Mouse (Mus musculus) neural tube, embryonic 14.5 days (tissue): ENCODE data around the gene Rnase2b. TPM values are rescaled to one million over a fixed set of nuclear protein-coding genes. Genes with fewer than 3 reads are reported as not detected.

ENCODE experiments used
- ATAC-seq: fragments of 200-750 bp; cut with Nextera tagmentation; 2 replicates; pipeline ENCODE4 v1.8.0; 2017; ENCODE audit warnings: low read depth, mild to moderate bottlenecking, moderate TSS enrichment, moderate library complexity
- H3K27ac ChIP-seq: fragments of 300-500 bp; sonication (generic); 2 replicates; pipeline ENCODE4 v1.5.1; 2014; ENCODE audit warnings: low read depth, mild to moderate bottlenecking, control low read depth, low read length, moderate library complexity, mixed read lengths
- H3K27me3 ChIP-seq: fragments of 300-500 bp; sonication (generic); 2 replicates; pipeline ENCODE4 v1.6.1; 2014; ENCODE audit warnings: low read length; ENCODE audit not compliant: control insufficient read depth, insufficient read depth
- H3K36me3 ChIP-seq: fragments of 300-500 bp; sonication (generic); 2 replicates; pipeline ENCODE4 v1.6.1; 2014; ENCODE audit warnings: low read length, mixed read lengths; ENCODE audit not compliant: control insufficient read depth, insufficient read depth
- H3K4me1 ChIP-seq: fragments of 300-500 bp; sonication (generic); 2 replicates; pipeline ENCODE4 v1.6.1; 2014; ENCODE audit warnings: low read length; ENCODE audit not compliant: control insufficient read depth, insufficient read depth
- H3K4me2 ChIP-seq: fragments of 300-500 bp; sonication (generic); 2 replicates; pipeline ENCODE4 v1.6.1; 2014; ENCODE audit warnings: mild to moderate bottlenecking, low read depth, low read length, control low read depth
- H3K4me3 ChIP-seq: fragments of 300-500 bp; sonication (generic); 2 replicates; pipeline ENCODE4 v1.5.1; 2014; ENCODE audit warnings: low read depth, low read length, control low read depth, mixed read lengths
- H3K9ac ChIP-seq: fragments of 300-500 bp; sonication (generic); replicated peaks from 2 replicates; pipeline ENCODE4 v1.6.1; 2014; ENCODE audit warnings: low read depth, mild to moderate bottlenecking, control low read depth, low read length, mixed read lengths
- H3K9me3 ChIP-seq: fragments of 300-500 bp; sonication (generic); 2 replicates; pipeline ENCODE4 v1.6.1; 2016; ENCODE audit warnings: low read length; ENCODE audit not compliant: control insufficient read depth
- WGBS: fragments of 180-500 bp; shearing (Covaris S2); extraction: QIAGEN DNeasy Blood & Tissue Kit; methylation state at CpG from one replicate; pipeline ENCODE4 v1.1.7; 2014; 5-methylcytosine and 5-hydroxymethylcytosine counted together
- polyA plus RNA-seq: library from polyadenylated mRNA; unstranded; fragments of >200 nt; fragmentation: Nextera tagmentation; extraction: Ambion mirVana; gene quantifications from 2 replicates; pipeline ENCODE4 v1.2.1, GENCODE M21; 2014

The Rnase2b gene
- polyA plus RNA-seq, 1 experiment from 2014 or later: not detected

DNA sequence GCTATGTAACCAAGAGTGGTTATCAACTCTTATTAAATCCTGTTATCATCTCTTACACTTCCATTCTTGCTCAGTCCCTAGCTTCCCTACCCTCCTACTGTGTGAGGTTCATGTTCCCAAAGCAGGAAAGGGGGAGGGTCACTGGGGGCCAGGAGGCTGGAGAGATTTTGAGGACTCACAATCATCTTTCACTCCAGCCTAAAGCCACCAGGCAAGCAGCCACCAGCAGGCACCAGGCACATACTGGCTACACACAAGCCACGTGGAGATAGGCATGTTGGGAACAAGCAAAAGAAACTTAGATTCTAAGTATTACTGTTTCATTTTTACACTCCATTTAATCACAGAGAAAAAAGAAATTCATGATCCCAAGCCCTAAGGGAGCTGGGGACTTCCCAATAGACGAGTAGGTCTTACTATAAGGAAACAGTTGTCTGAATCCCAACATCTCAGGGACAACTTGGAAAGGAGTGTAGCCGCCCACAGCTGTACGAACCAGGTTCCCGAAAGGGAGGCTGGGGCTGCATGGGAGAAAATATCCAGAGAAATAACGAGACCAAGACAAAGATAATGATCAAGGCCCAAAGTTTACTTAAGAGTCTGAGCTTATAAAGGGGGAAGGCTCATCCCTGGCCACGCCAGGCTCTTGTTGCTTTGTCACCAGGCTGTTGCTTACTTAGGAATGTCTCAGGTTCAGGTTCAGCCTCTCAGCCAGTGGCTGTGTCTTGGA, 30.8 kb upstream of the Rnase2b start:
- WGBS: 83% methylated on average over 7 of the region's 7 CpGs

DNA sequence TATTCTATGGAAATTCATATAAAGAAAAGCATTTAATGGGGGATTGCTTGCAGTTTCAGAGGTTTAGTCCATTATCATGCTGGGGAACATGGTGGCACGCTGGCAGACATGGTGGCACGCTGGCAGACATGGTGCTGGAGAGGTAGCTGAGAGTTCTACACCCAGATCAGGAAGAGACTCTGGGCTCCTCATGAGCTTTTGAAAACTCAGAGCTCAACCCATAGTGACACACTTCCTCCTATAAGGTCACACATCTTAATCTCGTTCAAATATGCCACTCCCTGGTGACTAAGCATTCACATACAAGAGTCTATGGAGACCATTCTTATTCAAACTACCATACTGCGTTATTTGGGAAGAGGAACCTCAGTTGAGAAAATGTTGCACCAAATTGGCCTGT, 29.7 kb upstream of the Rnase2b start:
- 92% methylated on average over 4 of the region's 4 CpGs for WGBS
- no peak overlapping the region for H3K4me2 ChIP-seq
- H3K9me3 ChIP-seq: no peaks in the 10 kb centered on the region
- no peak overlapping the region for H3K4me3 ChIP-seq
- no peaks in the 10 kb centered on the region for H3K36me3 ChIP-seq
- no peak for ATAC-seq
- no peak overlapping the region for H3K9ac ChIP-seq
- H3K27me3 ChIP-seq: no peaks in the 10 kb centered on the region
- no peaks in the 10 kb centered on the region for H3K4me1 ChIP-seq
- H3K27ac ChIP-seq: no peak overlapping the region

More for the DNA sequence above, 30.8 kb upstream of the Rnase2b start:
- ATAC-seq: no peak
- no peaks in the 10 kb centered on the region for H3K36me3 ChIP-seq
- no peaks in the 10 kb centered on the region for H3K9me3 ChIP-seq
- H3K4me1 ChIP-seq: no peaks in the 10 kb centered on the region
- H3K9ac ChIP-seq: no peak overlapping the region
- H3K4me2 ChIP-seq: no peak overlapping the region
- H3K4me3 ChIP-seq: no peak overlapping the region
- no peak overlapping the region for H3K27ac ChIP-seq
- no peaks in the 10 kb centered on the region for H3K27me3 ChIP-seq

DNA sequence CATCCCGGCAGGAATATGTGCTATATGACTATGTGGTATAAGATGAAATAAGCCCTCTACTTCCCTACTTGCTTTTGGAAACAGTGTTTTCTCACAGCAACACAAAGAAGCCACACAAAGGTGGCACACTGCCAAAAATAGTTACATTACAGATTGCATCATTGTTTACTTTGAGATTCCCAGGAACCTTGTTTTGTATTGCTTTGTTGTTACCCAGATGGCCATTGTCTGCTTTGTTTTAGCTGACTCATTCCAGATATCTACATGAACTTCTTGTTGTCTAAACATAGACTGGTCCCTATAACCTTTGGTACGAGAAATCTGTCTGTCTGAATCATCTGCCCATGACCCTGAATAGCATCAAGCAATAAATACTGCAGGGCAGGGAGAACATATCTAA, 21.7 kb upstream of the Rnase2b start:
- no peak overlapping the region for H3K4me2 ChIP-seq
- no peak overlapping the region for H3K9ac ChIP-seq
- H3K9me3 ChIP-seq: no peaks in the 10 kb centered on the region
- no peaks in the 10 kb centered on the region for H3K27me3 ChIP-seq
- no peak overlapping the region for H3K27ac ChIP-seq
- ATAC-seq: no peak
- WGBS: 91% methylated on average over 2 of the region's 2 CpGs
- H3K4me3 ChIP-seq: no peak overlapping the region
- H3K36me3 ChIP-seq: no peaks in the 10 kb centered on the region
- no peaks in the 10 kb centered on the region for H3K4me1 ChIP-seq

DNA sequence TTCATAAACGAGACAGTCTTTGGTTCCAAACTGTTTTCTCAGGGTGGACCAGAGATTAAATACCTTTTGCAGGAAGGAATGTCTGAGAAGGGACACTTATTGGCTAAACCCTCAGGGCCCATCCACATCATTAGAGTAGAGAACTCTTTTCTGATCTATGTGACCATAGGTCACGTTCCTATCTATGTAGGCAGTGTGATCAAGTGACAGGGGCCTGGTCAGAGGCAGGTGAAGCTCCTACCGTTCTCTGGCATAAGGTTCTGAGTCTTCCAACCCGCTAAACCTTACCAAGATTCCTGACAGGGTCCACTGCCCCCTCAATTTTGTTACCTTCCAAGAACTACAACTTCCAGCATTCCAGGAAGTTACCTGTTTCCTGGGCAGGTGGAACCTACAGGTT, 19.9 kb upstream of the Rnase2b start:
- ATAC-seq: no peak
- H3K4me1 ChIP-seq: no peaks in the 10 kb centered on the region
- H3K4me3 ChIP-seq: no peak overlapping the region
- H3K27ac ChIP-seq: no peak overlapping the region
- no peaks in the 10 kb centered on the region for H3K36me3 ChIP-seq
- H3K27me3 ChIP-seq: no peaks in the 10 kb centered on the region
- H3K9me3 ChIP-seq: no peaks in the 10 kb centered on the region
- H3K9ac ChIP-seq: no peak overlapping the region
- 91% methylated on average over 4 of the region's 4 CpGs for WGBS
- no peak overlapping the region for H3K4me2 ChIP-seq

DNA sequence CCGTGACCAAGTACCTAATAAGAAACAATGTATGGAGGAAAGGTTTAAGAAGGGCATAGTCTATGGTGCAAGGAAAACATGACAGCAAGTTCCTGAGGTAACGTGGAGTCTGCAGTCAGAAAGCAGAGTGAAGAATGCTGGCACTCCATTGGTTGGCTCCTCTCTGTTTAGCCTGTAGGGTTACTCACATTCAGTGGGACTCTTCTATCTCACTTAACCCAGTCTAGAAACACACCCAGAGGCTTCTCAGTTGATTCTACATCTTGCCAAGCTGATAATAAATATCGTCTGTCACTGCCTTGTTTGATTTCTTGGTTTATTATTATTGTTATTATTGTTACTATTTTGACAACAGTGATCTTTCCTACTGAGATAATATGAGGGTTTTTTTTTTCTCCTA, 19.5 kb upstream of the Rnase2b start:
- H3K4me2 ChIP-seq: no peak overlapping the region
- no peak for ATAC-seq
- H3K4me1 ChIP-seq: no peaks in the 10 kb centered on the region
- no peaks in the 10 kb centered on the region for H3K36me3 ChIP-seq
- H3K9me3 ChIP-seq: no peaks in the 10 kb centered on the region
- H3K27ac ChIP-seq: no peak overlapping the region
- 90% methylated on average over 3 of the region's 3 CpGs for WGBS
- H3K9ac ChIP-seq: no peak overlapping the region
- H3K27me3 ChIP-seq: no peaks in the 10 kb centered on the region
- no peak overlapping the region for H3K4me3 ChIP-seq

DNA sequence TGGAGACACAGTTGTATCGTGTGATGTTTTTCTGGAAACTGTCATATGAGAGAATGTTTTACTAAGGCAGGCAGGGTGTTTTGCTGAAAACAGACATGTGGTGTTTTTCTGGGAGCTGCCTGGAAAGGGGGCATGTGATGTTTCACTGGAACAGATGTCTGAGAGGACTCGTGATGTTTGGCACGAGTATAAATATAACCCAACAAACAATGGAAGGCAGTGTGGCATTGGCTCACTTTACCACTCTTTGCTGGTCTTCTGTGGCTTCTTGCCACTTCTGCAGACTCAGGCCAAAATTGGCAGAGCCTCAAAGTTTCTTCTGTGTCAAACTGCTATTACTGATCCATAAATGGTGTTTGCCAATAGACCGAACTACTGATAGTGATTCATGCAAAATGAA, 18.8 kb upstream of the Rnase2b start:
- Histone ChIP-seq H3K27me3 (no peaks in the 10 kb centered on the region), H3K9ac (no peak overlapping the region), H3K4me2 (no peak overlapping the region), H3K36me3 (no peaks in the 10 kb centered on the region), H3K4me1 (no peaks in the 10 kb centered on the region), H3K9me3 (no peaks in the 10 kb centered on the region), H3K27ac (no peak overlapping the region), H3K4me3 (no peak overlapping the region)
- 72% methylated on average over 4 of the region's 4 CpGs for WGBS
- no peak for ATAC-seq

DNA sequence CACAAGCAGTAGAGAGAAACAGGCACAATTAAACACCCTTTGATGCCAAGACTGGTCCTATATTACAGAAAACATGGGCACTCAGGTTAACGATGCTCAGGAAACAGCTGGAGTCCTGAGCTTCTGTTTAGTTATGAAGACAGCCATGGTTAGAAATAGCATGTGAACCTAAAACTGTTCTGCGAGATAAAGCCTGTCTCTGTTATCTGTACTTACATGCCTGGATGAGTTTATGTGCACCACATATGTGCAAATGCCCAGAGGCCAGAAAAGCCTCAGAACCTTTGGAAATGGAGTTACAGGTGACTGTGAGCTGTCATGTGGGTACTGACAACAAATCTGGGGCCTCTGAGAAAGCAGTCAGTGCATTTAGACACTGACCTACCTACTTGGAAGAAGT, 18.1 kb upstream of the Rnase2b start:
- Histone ChIP-seq H3K4me2 (no peak overlapping the region), H3K9ac (no peak overlapping the region), H3K4me3 (no peak overlapping the region), H3K27me3 (no peaks in the 10 kb centered on the region), H3K9me3 (no peaks in the 10 kb centered on the region), H3K36me3 (no peaks in the 10 kb centered on the region), H3K27ac (no peak overlapping the region), H3K4me1 (no peaks in the 10 kb centered on the region)
- no peak for ATAC-seq
- WGBS: 76% methylated on average over 2 of the region's 2 CpGs

DNA sequence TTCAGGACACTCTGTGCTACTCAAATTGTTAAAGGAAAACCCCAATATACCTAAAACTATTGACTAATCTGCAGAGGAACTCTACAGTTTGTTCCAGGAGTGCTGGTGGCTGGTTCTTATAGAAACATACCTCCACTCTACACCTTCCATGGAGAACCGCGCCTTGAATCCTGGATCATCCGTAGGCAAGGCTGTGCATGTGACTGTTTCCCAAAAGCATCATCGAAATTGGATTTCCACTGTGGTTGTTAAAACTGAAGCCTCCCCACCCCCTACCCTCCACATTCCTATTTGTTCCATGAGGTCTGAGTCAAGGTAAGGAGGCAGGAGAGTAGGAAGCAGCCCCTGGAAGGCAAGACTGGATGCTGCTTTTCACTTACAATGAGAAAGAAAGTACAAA, 17.6 kb upstream of the Rnase2b start:
- no peak overlapping the region for H3K27ac ChIP-seq
- no peak overlapping the region for H3K9ac ChIP-seq
- 95% methylated on average over 4 of the region's 4 CpGs for WGBS
- H3K4me3 ChIP-seq: no peak overlapping the region
- no peaks in the 10 kb centered on the region for H3K36me3 ChIP-seq
- no peak overlapping the region for H3K4me2 ChIP-seq
- no peaks in the 10 kb centered on the region for H3K27me3 ChIP-seq
- H3K4me1 ChIP-seq: no peaks in the 10 kb centered on the region
- H3K9me3 ChIP-seq: no peaks in the 10 kb centered on the region
- no peak for ATAC-seq

DNA sequence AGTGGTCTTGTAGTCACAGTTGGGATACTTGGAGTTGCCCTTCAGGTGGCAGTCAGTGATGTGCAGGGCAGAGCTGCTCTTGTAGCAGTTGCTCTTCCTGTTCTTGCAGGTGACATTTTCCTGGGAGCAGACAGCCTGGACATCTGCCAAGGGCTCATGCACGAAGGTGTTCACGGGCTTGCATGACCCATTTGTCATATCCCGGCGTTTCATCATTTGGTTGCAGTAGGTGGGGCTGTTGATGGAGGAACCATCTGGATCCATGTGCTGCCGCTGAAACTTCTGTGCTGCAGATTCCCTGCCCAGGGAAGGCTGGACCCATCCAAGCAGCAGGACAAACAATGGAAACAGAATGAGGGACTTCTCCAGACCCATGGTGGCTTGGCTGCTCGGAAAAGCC, 16.5 kb upstream of the Rnase2b start:
- Histone ChIP-seq H3K36me3 (no peaks in the 10 kb centered on the region), H3K27me3 (no peaks in the 10 kb centered on the region), H3K4me3 (no peak overlapping the region), H3K9me3 (no peaks in the 10 kb centered on the region), H3K4me1 (no peaks in the 10 kb centered on the region), H3K27ac (no peak overlapping the region), H3K9ac (no peak overlapping the region), H3K4me2 (no peak overlapping the region)
- WGBS: 88% methylated on average over 6 of the region's 6 CpGs
- ATAC-seq: no peak
